In genomic region chr16:35938211-35939151, GRCm38 (mm10) we compare ENCODE assay signal across 8 mouse cellular contexts. TPM values are rescaled to one million over a fixed set of nuclear protein-coding genes. Genes with fewer than 3 reads are reported as not detected.
DNase-seq lines count a peak whose midpoint lies in the region; ATAC-seq and TF ChIP-seq lines count a peak whose summit lies in the region.

Parp9 (plus strand) TSS chr16:35938470.
Dtx3l (minus strand) TSS chr16:35939151.

- peak; percentile 64 for ATAC-seq in forebrain, postnatal 0 days

- H3K9me3 ChIP-seq in MEL (replicated peaks; ENCODE audit: insufficient read depth, low read length): no peaks in the 10 kb centered on the region
- H3K9me3 ChIP-seq in forebrain, postnatal 0 days (ENCODE audit: low read length): no peaks in the 10 kb centered on the region

- TF ChIP-seq RAD21 in MEL (IDR thresholded peaks at IDR 0.05; ENCODE audit: low read depth, low read length): no peak

- WGBS in forebrain, postnatal 0 days: 1% methylated on average over 52 of the region's 52 CpGs

- TF ChIP-seq EP300 in MEL (IDR thresholded peaks at IDR 0.05; ENCODE audit: low read depth in 1 of 2, low read length in 2 of 2): no peak

- peak within 1 kb of the TSS; percentile 97 to 99 for H3K4me3 ChIP-seq in MEL (ENCODE audit: control insufficient read depth in 1 of 2, insufficient read depth in 1 of 2, low read depth in 2 of 2, low read length in 2 of 2)
- H3K4me3 ChIP-seq in forebrain, postnatal 0 days (ENCODE audit: low read depth, low read length): peak within 1 kb of the TSS; percentile 51
- peak within 1 kb of the TSS; percentile 88 for H3K4me3 ChIP-seq in layer of hippocampus, adult 2 months

- peak within 1 kb of the TSS; percentile 79 for H3K4me2 ChIP-seq in forebrain, postnatal 0 days (ENCODE audit: low read depth)

- TF ChIP-seq CTCF in MEL (IDR thresholded peaks at IDR 0.05 in 2 of 3, conservative IDR thresholded peaks at IDR 0.05 in 1 of 3; ENCODE audit: control insufficient read depth in 1 of 3, insufficient read depth in 1 of 3, low read depth in 2 of 3, low read length in 3 of 3, poor library complexity in 1 of 3, severe bottlenecking in 1 of 3): no peak
- TF ChIP-seq CTCF in forebrain, postnatal 0 days (IDR thresholded peaks at IDR 0.05; ENCODE audit: low read depth): no peak
- TF ChIP-seq CTCF in layer of hippocampus, adult 2 months (conservative IDR thresholded peaks at IDR 0.05): no peak

- DNase-seq in MEL (ENCODE audit: low read depth, low spot score): peak; percentile 78
- peak; percentile 30 to 49 for DNase-seq in cerebellum, adult 18-20 months
- peak; percentile 43 for DNase-seq in forebrain, postnatal 0 days
- DNase-seq in heart, postnatal 4 days: peak; percentile 59
- DNase-seq in layer of hippocampus, adult 2 months (ENCODE audit: low spot score in 2 of 2): peak in 1 of 2 experiments; percentile 32
- peak; percentile 67 for DNase-seq in lung, postnatal 10 days
- peak; percentile 41 for DNase-seq in ovary, postnatal 10 days (ENCODE audit: low spot score)
- DNase-seq in thymus, postnatal 10 days (ENCODE audit: low spot score in 2 of 2): peak; percentile 62 to 70

- peak within 1 kb of the TSS; percentile 53 for H3K27ac ChIP-seq in MEL (ENCODE audit: control insufficient read depth, low read depth, low read length)
- no peak within 1 kb of the TSS for H3K27ac ChIP-seq in forebrain, postnatal 0 days (ENCODE audit: low read depth, low read length)
- peak within 1 kb of the TSS; percentile 74 for H3K27ac ChIP-seq in layer of hippocampus, adult 2 months

- peaks cover 0 to 4% of the 10 kb centered on the region in 2 experiments; a peak in 1 of 4 replicates for H3K36me3 ChIP-seq in MEL (ENCODE audit: control insufficient read depth in 1 of 2, insufficient read depth in 2 of 2, low read length in 2 of 2)
- no peaks in the 10 kb centered on the region for H3K36me3 ChIP-seq in forebrain, postnatal 0 days (ENCODE audit: insufficient read depth)

- H3K27me3 ChIP-seq in MEL (ENCODE audit: control insufficient read depth in 1 of 2, insufficient read depth in 2 of 2, low read length in 2 of 2): no peaks in the 10 kb centered on the region
- no peaks in the 10 kb centered on the region for H3K27me3 ChIP-seq in forebrain, postnatal 0 days (ENCODE audit: insufficient read depth, low read length)

- TF ChIP-seq POLR2A in MEL (IDR thresholded peaks at IDR 0.05; ENCODE audit: control insufficient read depth in 1 of 2, insufficient read depth in 1 of 2, low read depth in 1 of 2, low read length in 2 of 2, poor library complexity in 1 of 2): peak in 1 of 2 experiments; percentile 60; a peak in 3 of 4 replicates

- H3K9ac ChIP-seq in MEL (ENCODE audit: control insufficient read depth, low read depth, low read length, poor library complexity, severe bottlenecking): peak within 1 kb of the TSS; percentile 92
- H3K9ac ChIP-seq in forebrain, postnatal 0 days: peak within 1 kb of the TSS; percentile 56

- peaks cover 0 to 8% of the 10 kb centered on the region in 2 experiments; a peak in 2 of 4 replicates for H3K4me1 ChIP-seq in MEL (ENCODE audit: control insufficient read depth in 1 of 2, insufficient read depth in 2 of 2, low read length in 2 of 2)
- no peaks in the 10 kb centered on the region for H3K4me1 ChIP-seq in forebrain, postnatal 0 days (ENCODE audit: insufficient read depth)

- peaks cover 7% of the 10 kb centered on the region; the same call in 1 of the 2 replicates for H3K79me2 ChIP-seq in MEL (ENCODE audit: control insufficient read depth, insufficient read depth, low read length, poor library complexity)

TF ChIP-seq in MEL, 35 proteins besides CTCF, POLR2A, EP300 and RAD21:
- TF ChIP-seq MYC (IDR thresholded peaks at IDR 0.05; ENCODE audit: low read depth, low read length): peak; percentile 44; the same call in 1 of the 2 replicates
- 0 out of 2 replicates have a peak, but pooled peaks have one; percentile 15 for TF ChIP-seq SIN3A (IDR thresholded peaks at IDR 0.05; ENCODE audit: low read length)
- TF ChIP-seq POLR2AphosphoS2 (IDR thresholded peaks at IDR 0.05; ENCODE audit: low read length): no peak
- TF ChIP-seq TBP (IDR thresholded peaks at IDR 0.05; ENCODE audit: low read depth, low read length): peak; percentile 50
- no peak for TF ChIP-seq SMC3 (IDR thresholded peaks at IDR 0.05; ENCODE audit: low read depth, low read length)
- TF ChIP-seq UBTF (IDR thresholded peaks at IDR 0.05; ENCODE audit: borderline replicate concordance, insufficient read depth, low read depth, low read length): 0 out of 2 replicates have a peak, but pooled peaks have one; percentile 51
- TF ChIP-seq JUND (IDR thresholded peaks at IDR 0.05; ENCODE audit: low read depth, low read length): no peak
- TF ChIP-seq ETS1 (IDR thresholded peaks at IDR 0.05; ENCODE audit: low read depth, low read length): peak; percentile 25; the same call in 1 of the 2 replicates
- TF ChIP-seq RCOR1 (IDR thresholded peaks at IDR 0.05; ENCODE audit: low read depth, low read length): no peak
- no peak for TF ChIP-seq TAL1 (IDR thresholded peaks at IDR 0.05; ENCODE audit: low read length)
- TF ChIP-seq ELF1 (IDR thresholded peaks at IDR 0.05; ENCODE audit: low read depth, low read length): no peak
- TF ChIP-seq GABPA (IDR thresholded peaks at IDR 0.05; ENCODE audit: low read depth, low read length): no peak
- no peak for TF ChIP-seq ZNF384 (IDR thresholded peaks at IDR 0.05; ENCODE audit: low read depth, low read length)
- no peak; the same call in none of the 2 replicates for TF ChIP-seq MXI1 (IDR thresholded peaks at IDR 0.05; ENCODE audit: low read depth, low read length)
- no peak for TF ChIP-seq BHLHE40 (IDR thresholded peaks at IDR 0.05; ENCODE audit: borderline replicate concordance, low read depth, low read length)
- no peak for TF ChIP-seq CHD2 (IDR thresholded peaks at IDR 0.05; ENCODE audit: low read length)
- TF ChIP-seq TCF12 (IDR thresholded peaks at IDR 0.05; ENCODE audit: low read depth, low read length): peak; percentile 30; the same call in 1 of the 2 replicates
- no peak for TF ChIP-seq ZC3H11A (IDR thresholded peaks at IDR 0.05; ENCODE audit: low read depth, low read length)
- TF ChIP-seq CHD1 (IDR thresholded peaks at IDR 0.05; ENCODE audit: low read depth, low read length): peak; percentile 35; the same call in 1 of the 2 replicates
- no peak for TF ChIP-seq ZKSCAN1 (IDR thresholded peaks at IDR 0.05; ENCODE audit: low read depth, low read length)
- peak; percentile 31; the same call in 1 of the 2 replicates for TF ChIP-seq HCFC1 (IDR thresholded peaks at IDR 0.05; ENCODE audit: low read depth, low read length)
- no peak for TF ChIP-seq MYB (IDR thresholded peaks at IDR 0.05; ENCODE audit: low read depth, low read length)
- 0 out of 2 replicates have a peak, but pooled peaks have one; percentile 39 for TF ChIP-seq ZMIZ1 (IDR thresholded peaks at IDR 0.05; ENCODE audit: low read depth, low read length)

RNA-seq across cellular contexts. Expression of gene Parp9, which starts in this region (rescaled TPM):
- total RNA-seq in MEL (2012; rRNA removed): 3.0 and 3.4 TPM in 2 replicates
- polyA plus RNA-seq in MEL (2012; ENCODE audit: insufficient read depth in 1 of 2, insufficient read length in 2 of 2, low read depth in 1 of 2, low replicate concordance in 2 of 2, missing spikeins in 1 of 2): 1 to 10 TPM in 1 of 2 experiments, not detected in 1; 5.3 TPM
- 3.3 and 5.1 TPM in 2 replicates for total RNA-seq in forebrain, postnatal 0 days (2014; rRNA removed)
- 2.3 and 3.2 TPM in 2 replicates for polyA plus RNA-seq in forebrain, postnatal 0 days (2015; fragmentation: Nextera tagmentation; extraction: Ambion mirVana)
- total RNA-seq in heart, postnatal 4 days (2021): 10 to 100 TPM; 12.4 to 14.0 TPM
- 1 to 10 TPM; 3.1 to 3.6 TPM for total RNA-seq in layer of hippocampus, adult 2 months (2021)

RNA-seq across cellular contexts. Expression of gene Dtx3l, which starts in this region (rescaled TPM):
- total RNA-seq in MEL (2012; rRNA removed): 3.5 and 3.9 TPM in 2 replicates
- 1 to 10 TPM in 1 of 2 experiments, not detected in 1; 6.0 TPM for polyA plus RNA-seq in MEL (2012; ENCODE audit: insufficient read depth in 1 of 2, insufficient read length in 2 of 2, low read depth in 1 of 2, low replicate concordance in 2 of 2, missing spikeins in 1 of 2)
- 1.2 and 2.3 TPM in 2 replicates for total RNA-seq in forebrain, postnatal 0 days (2014; rRNA removed)
- polyA plus RNA-seq in forebrain, postnatal 0 days (2015; fragmentation: Nextera tagmentation; extraction: Ambion mirVana): 1.1 TPM in 2 replicates
- 10 to 100 TPM in 1 of 2 experiments, 1 to 10 TPM in 1; 9.5 to 10.3 TPM for total RNA-seq in heart, postnatal 4 days (2021)
- total RNA-seq in layer of hippocampus, adult 2 months (2021): 1 to 10 TPM; 4.8 TPM
